Mouse (Mus musculus) limb, embryonic 14.5 days (tissue): ENCODE measurements around the gene Glt8d2. TPM values are rescaled to one million over a fixed set of nuclear protein-coding genes. Genes with fewer than 3 reads are reported as not detected.

Experiments used
- ATAC-seq: fragments of 200-750 bp; cut with Nextera tagmentation; 2 replicates; pipeline ENCODE4 v1.8.0; 2017; ENCODE audit warnings: low read depth, moderate number of reproducible peaks, moderate TSS enrichment; ENCODE audit not compliant: low FRiP score
- DNase-seq: peaks from one replicate; pipeline ENCODE4 v3.0.0-alpha.2; 2015; ENCODE audit warnings: low spot score
- H3K27ac ChIP-seq: fragments of 300-500 bp; sonication (generic); replicated peaks from 2 replicates; pipeline ENCODE4 v1.5.1; 2014; ENCODE audit warnings: low read depth, mild to moderate bottlenecking, low read length, moderate library complexity, mixed read lengths
- H3K27me3 ChIP-seq: fragments of 300-500 bp; sonication (generic); 2 replicates; pipeline ENCODE4 v1.6.1; 2014; ENCODE audit warnings: low read length, mixed read lengths; ENCODE audit not compliant: control insufficient read depth, insufficient read depth
- H3K36me3 ChIP-seq: fragments of 300-500 bp; sonication (generic); 2 replicates; pipeline ENCODE4 v1.6.1; 2014; ENCODE audit warnings: mild to moderate bottlenecking, low read length, moderate library complexity, mixed read lengths; ENCODE audit not compliant: control insufficient read depth, insufficient read depth
- H3K4me1 ChIP-seq: fragments of 300-500 bp; sonication (generic); 2 replicates; pipeline ENCODE4 v1.6.1; 2014; ENCODE audit warnings: antibody characterized with exemption, low read length, mixed read lengths; ENCODE audit not compliant: control insufficient read depth, insufficient read depth
- H3K4me2 ChIP-seq: fragments of 300-500 bp; sonication (generic); replicated peaks from 2 replicates; pipeline ENCODE4 v1.6.1; 2014; ENCODE audit warnings: low read depth, mild to moderate bottlenecking, low read length, moderate library complexity; ENCODE audit not compliant: severe bottlenecking
- H3K4me3 ChIP-seq: fragments of 300-500 bp; sonication (generic); replicated peaks from 2 replicates; pipeline ENCODE4 v1.5.1; 2014; ENCODE audit warnings: low read length
- H3K9ac ChIP-seq: fragments of 300-500 bp; sonication (generic); 2 replicates; pipeline ENCODE4 v1.6.1; 2014; ENCODE audit warnings: mild to moderate bottlenecking, low read depth, low read length, moderate library complexity; ENCODE audit not compliant: severe bottlenecking
- H3K9me3 ChIP-seq: fragments of 300-500 bp; sonication (generic); 2 replicates; pipeline ENCODE4 v1.6.1; 2016; ENCODE audit warnings: low read length; ENCODE audit not compliant: control insufficient read depth
- POLR2A ChIP-seq: fragments of 200-500 bp; IDR thresholded peaks from 2 replicates; pipeline ENCODE4 v1.8.0; 2012; ENCODE audit warnings: inconsistent platforms, mild to moderate bottlenecking, moderate library complexity, borderline replicate concordance; ENCODE audit not compliant: insufficient read depth, insufficient read length; ENCODE audit errors: extremely low read depth
- WGBS: fragments of 180-500 bp; shearing (Covaris S2); extraction: QIAGEN DNeasy Blood & Tissue Kit; methylation state at CpG from one replicate; pipeline ENCODE4 v1.1.7; 2014; 5-methylcytosine and 5-hydroxymethylcytosine counted together
- polyA plus RNA-seq, 2 experiments: library from polyadenylated mRNA; depleted of rRNA in 1 of 2; stranded (reverse) in 1 of 2; unstranded in 1 of 2; fragments of >200 nt; fragmentation: Nextera tagmentation in 1 of 2; extraction: Ambion mirVana in 1 of 2; gene quantifications; 2 replicates each; pipeline versions ENCODE4 v1.2.1 to v1.2.3; 2012 to 2014

Glt8d2 gene
- 25.5 and 27.8 TPM in 2 replicates for polyA plus RNA-seq (2012; rRNA removed)
- polyA plus RNA-seq (2014; fragmentation: Nextera tagmentation; extraction: Ambion mirVana): 23.1 and 23.4 TPM in 2 replicates

- Histone ChIP-seq H3K27ac (peak within 1 kb of the TSS; percentile 93), H3K4me3 (peak within 1 kb of the TSS; percentile 39), H3K36me3 (no peaks in the 10 kb centered on the region), H3K9ac (peak within 1 kb of the TSS; percentile 50), H3K9me3 (no peaks in the 10 kb centered on the region), H3K27me3 (no peaks in the 10 kb centered on the region), H3K4me2 (peak within 1 kb of the TSS; percentile 52), H3K4me1 (peaks cover 21% of the 10 kb centered on the region)
- peak; percentile 52; the same call in 1 of the 2 replicates for TF ChIP-seq POLR2A
- ATAC-seq (peak; percentile 96), DNase-seq (peak; percentile 91)
- WGBS: 2% methylated on average over 14 of the region's 14 CpGs
Measured at GRCm38 (mm10) chr10:82690494-82690893, at the start of gene Glt8d2. Gene Glt8d2, minus strand, starts transcription at chr10:82690650.

- peaks cover 9% of the 10 kb centered on the region for H3K4me1 ChIP-seq
- H3K4me3 ChIP-seq: peak overlapping the region; percentile 96
- H3K27me3 ChIP-seq: no peaks in the 10 kb centered on the region
- no peaks in the 10 kb centered on the region for H3K9me3 ChIP-seq
- H3K9ac ChIP-seq: peak overlapping the region; percentile 80
- no peak for TF ChIP-seq POLR2A
- peak; percentile 38 for DNase-seq
- H3K4me2 ChIP-seq: peak overlapping the region; percentile 83
- peak overlapping the region; percentile 80; the same call in 1 of the 2 replicates for H3K27ac ChIP-seq
- WGBS: under 1% methylated on average over 39 of the region's 59 CpGs
- peak; percentile 77 for ATAC-seq
- peaks cover 17% of the 10 kb centered on the region for H3K36me3 ChIP-seq
Measured at GRCm38 (mm10) chr10:82699296-82699941, 9.0 kb upstream of the Glt8d2 start.

DNA sequence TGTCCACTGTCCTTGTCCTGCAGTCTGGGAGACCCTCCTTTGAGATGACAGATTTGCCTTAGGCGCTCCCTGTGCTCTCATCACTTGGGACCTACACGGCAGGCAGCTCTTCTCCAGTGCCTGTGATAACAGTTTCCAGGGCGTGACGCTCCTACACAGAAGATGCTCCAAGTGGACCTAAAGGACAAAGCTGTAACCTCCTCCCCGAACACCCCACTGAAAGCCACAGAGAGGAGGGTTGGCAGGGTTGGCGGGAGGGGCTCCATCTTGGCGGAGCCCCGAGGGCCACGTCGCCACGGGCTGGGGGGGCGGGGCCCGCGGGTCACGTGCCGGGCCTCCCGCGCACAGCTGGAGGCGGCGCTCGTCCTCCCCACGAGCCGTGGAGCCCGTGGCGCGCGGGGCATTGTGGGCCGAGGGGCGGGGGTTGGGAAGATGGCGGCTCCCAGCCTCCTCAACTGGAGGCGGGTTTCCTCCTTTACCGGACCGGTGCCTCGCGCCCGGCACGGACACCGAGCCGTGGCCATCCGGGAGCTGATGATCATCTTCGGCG lies 8.3 kb upstream of the Glt8d2 start:
- H3K4me2 ChIP-seq: peak overlapping the region; percentile 71
- no peaks in the 10 kb centered on the region for H3K27me3 ChIP-seq
- WGBS: 1% methylated on average over 11 of the region's 42 CpGs
- H3K9me3 ChIP-seq: no peaks in the 10 kb centered on the region
- DNase-seq: peak; percentile 86
- H3K4me3 ChIP-seq: peak overlapping the region; percentile 96
- peaks cover 13% of the 10 kb centered on the region for H3K36me3 ChIP-seq
- H3K4me1 ChIP-seq: peaks cover 9% of the 10 kb centered on the region
- peak overlapping the region; percentile 80 for H3K9ac ChIP-seq
- TF ChIP-seq POLR2A: peak; percentile 72; the same call in 1 of the 2 replicates
- peak overlapping the region; percentile 80 for H3K27ac ChIP-seq
- peak; percentile 97 for ATAC-seq

DNA sequence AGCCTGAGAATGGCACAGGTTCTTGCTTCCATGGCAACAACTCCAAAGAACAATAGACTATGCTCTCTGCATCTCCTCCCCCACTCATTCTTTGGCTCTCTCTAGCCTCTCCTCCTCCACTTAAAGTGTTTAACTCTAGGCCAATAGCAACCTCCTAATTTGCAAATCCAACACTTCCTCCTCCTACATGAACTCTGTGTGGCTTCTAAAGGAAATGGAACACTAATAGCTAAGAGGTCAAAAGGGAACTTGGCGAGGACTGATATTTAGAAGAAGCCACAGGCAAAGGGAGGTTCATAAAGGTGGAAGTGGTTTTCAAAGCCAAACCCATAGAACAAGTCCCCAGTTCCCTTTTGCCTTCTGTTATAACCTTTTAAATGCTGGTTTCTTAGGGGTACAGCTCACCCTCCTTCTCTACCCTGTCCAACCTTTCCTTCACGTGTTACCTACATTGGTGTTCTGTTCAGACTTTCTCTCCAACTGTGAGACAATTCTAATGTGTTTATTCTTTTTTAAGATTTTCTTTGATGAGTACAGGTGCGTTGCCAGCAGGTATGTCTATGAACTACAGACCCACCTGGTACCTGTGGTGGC lies 7.0 kb upstream of the Glt8d2 start:
- ATAC-seq (no peak), DNase-seq (no peak)
- Histone ChIP-seq H3K27me3 (no peaks in the 10 kb centered on the region), H3K4me1 (peaks cover 9% of the 10 kb centered on the region), H3K4me3 (no peak overlapping the region), H3K27ac (no peak overlapping the region), H3K36me3 (peaks cover 11% of the 10 kb centered on the region; the same call in 1 of the 2 replicates), H3K9ac (no peak overlapping the region), H3K4me2 (no peak overlapping the region), H3K9me3 (no peaks in the 10 kb centered on the region)
- no peak for TF ChIP-seq POLR2A
- WGBS: 85% methylated on average over 3 of the region's 3 CpGs

- no peak for DNase-seq
- no peak for ATAC-seq
- Histone ChIP-seq H3K4me1 (peaks cover 10% of the 10 kb centered on the region), H3K9ac (no peak overlapping the region), H3K9me3 (no peaks in the 10 kb centered on the region), H3K27ac (no peak overlapping the region), H3K36me3 (0 out of 2 replicates have a peak, but pooled peaks cover 5% of the 10 kb centered on the region), H3K27me3 (no peaks in the 10 kb centered on the region), H3K4me3 (no peak overlapping the region), H3K4me2 (no peak overlapping the region)
- 72% methylated on average over 4 of the region's 4 CpGs for WGBS
- TF ChIP-seq POLR2A: no peak
Measured at GRCm38 (mm10) chr10:82696453-82697079, 6.1 kb upstream of the Glt8d2 start.
